In the genomic region with DNA sequence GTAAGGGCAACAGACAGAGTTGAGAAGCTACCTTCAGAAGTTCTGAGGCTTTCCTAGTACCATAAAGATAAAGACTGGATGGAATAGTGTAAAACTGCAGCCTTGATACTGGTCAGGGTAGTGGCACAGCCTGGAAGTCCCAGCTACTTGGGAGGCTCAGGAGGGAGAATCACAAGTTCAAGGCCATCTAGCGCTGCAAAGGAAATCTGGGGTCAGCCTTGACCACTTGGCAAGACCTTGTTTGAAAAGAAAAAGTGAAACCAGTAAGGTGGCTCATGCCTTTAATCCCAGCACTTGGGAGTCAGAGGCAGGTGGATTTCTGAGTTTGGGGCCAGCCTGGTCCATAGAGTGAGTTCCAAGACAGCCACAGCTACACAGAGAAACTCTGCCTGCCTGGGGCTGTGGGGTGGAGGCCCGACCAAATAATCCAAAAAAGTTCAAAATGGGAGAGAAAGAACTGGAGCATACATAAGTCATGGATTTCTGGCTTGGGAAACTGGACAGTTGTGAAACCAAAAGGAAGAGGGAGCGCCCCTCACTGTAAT, we compare ENCODE assay signal across 18 mouse cellular contexts. TPM values are rescaled to one million over a fixed set of nuclear protein-coding genes. Genes with fewer than 3 reads are reported as not detected.
DNase-seq lines count a peak whose midpoint lies in the region; ATAC-seq and TF ChIP-seq lines count a peak whose summit lies in the region.
"Had no signal": no experiment of that assay in that cellular context is flagged by ENCODE, and none has a peak within 500 bp of the region (broad histone marks: within the 10 kb centered on the region; RNA-seq: fewer than 3 reads in every experiment).

No protein-coding gene starts in this region.

- H3K9ac ChIP-seq in forebrain, embryonic 14.5 days (ENCODE audit: low read length), result no peak overlapping the region
- no peak overlapping the region for H3K9ac ChIP-seq in forebrain, embryonic 16.5 days (replicated peaks; ENCODE audit: low read depth, low read length)
- no peak overlapping the region for H3K9ac ChIP-seq in heart, embryonic 16.5 days (ENCODE audit: low read length)
- no peak overlapping the region for H3K9ac ChIP-seq in lung, postnatal 0 days (replicated peaks; ENCODE audit: low read depth)
- H3K9ac ChIP-seq: forebrain, embryonic 15.5 days; kidney, embryonic 15.5 days; liver, postnatal 0 days; neural tube, embryonic 15.5 days had no signal

- TF ChIP-seq EP300 in lung, postnatal 0 days (IDR thresholded peaks at IDR 0.05), result no peak

- no peak overlapping the region for H3K4me2 ChIP-seq in forebrain, embryonic 14.5 days (ENCODE audit: low read length)
- no peak overlapping the region for H3K4me2 ChIP-seq in forebrain, embryonic 16.5 days (ENCODE audit: low read length)
- H3K4me2 ChIP-seq in heart, embryonic 16.5 days (ENCODE audit: low read depth, low read length), result no peak overlapping the region
- no peak overlapping the region for H3K4me2 ChIP-seq in lung, postnatal 0 days (replicated peaks; ENCODE audit: low read depth, low read length)
- H3K4me2 ChIP-seq: forebrain, embryonic 15.5 days; heart, embryonic 11.5 days; kidney, embryonic 15.5 days; liver, embryonic 11.5 days; midbrain, embryonic 11.5 days; neural tube, embryonic 15.5 days had no signal

- no peaks in the 10 kb centered on the region for H3K9me3 ChIP-seq in forebrain, embryonic 14.5 days (replicated peaks; ENCODE audit: control insufficient read depth, low read length)
- no peaks in the 10 kb centered on the region for H3K9me3 ChIP-seq in forebrain, embryonic 16.5 days (ENCODE audit: control insufficient read depth, low read length)
- no peaks in the 10 kb centered on the region for H3K9me3 ChIP-seq in heart, embryonic 16.5 days (replicated peaks; ENCODE audit: control insufficient read depth, low read length)
- no peaks in the 10 kb centered on the region for H3K9me3 ChIP-seq in lung, postnatal 0 days (ENCODE audit: low read length)
- H3K9me3 ChIP-seq: forebrain, embryonic 15.5 days; hindbrain, embryonic 10.5 days; kidney, embryonic 15.5 days; neural tube, embryonic 15.5 days had no signal

- no peak for TF ChIP-seq POLR2A in lung, adult 2 months (IDR thresholded peaks at IDR 0.05; ENCODE audit: borderline replicate concordance, extremely low read depth, low read depth, low read length)

- TF ChIP-seq CTCF in lung, postnatal 0 days (IDR thresholded peaks at IDR 0.05), result no peak
- TF ChIP-seq CTCF in lung, adult 2 months (IDR thresholded peaks at IDR 0.05; ENCODE audit: insufficient read depth, low read length), result no peak

- no peaks in the 10 kb centered on the region for H3K36me3 ChIP-seq in forebrain, embryonic 14.5 days (ENCODE audit: control insufficient read depth, insufficient read depth, low read length)
- no peaks in the 10 kb centered on the region for H3K36me3 ChIP-seq in forebrain, embryonic 16.5 days (ENCODE audit: control insufficient read depth, insufficient read depth)
- no peaks in the 10 kb centered on the region for H3K36me3 ChIP-seq in heart, embryonic 16.5 days (ENCODE audit: control insufficient read depth, insufficient read depth)
- H3K36me3 ChIP-seq in lung, postnatal 0 days (ENCODE audit: insufficient read depth, low read length), result no peaks in the 10 kb centered on the region
- H3K36me3 ChIP-seq: forebrain, embryonic 15.5 days; hindbrain, embryonic 10.5 days; kidney, embryonic 15.5 days; neural tube, embryonic 15.5 days had no signal

- peaks cover 5% of the 10 kb centered on the region; the same call in 1 of the 2 replicates for H3K4me1 ChIP-seq in forebrain, embryonic 14.5 days (ENCODE audit: control insufficient read depth, insufficient read depth, low read length)
- H3K4me1 ChIP-seq in forebrain, embryonic 16.5 days (replicated peaks; ENCODE audit: control insufficient read depth, insufficient read depth, low read length), result peaks cover 4% of the 10 kb centered on the region; the same call in 1 of the 2 replicates
- H3K4me1 ChIP-seq in heart, embryonic 16.5 days (ENCODE audit: control insufficient read depth, insufficient read depth, low read length), result peaks cover 4% of the 10 kb centered on the region; the same call in 1 of the 2 replicates
- no peaks in the 10 kb centered on the region for H3K4me1 ChIP-seq in lung, postnatal 0 days (ENCODE audit: insufficient read depth, low read depth, low read length)
- H3K4me1 ChIP-seq in lung, adult 2 months (ENCODE audit: control insufficient read depth, insufficient read depth, low read length), result peaks cover 13% of the 10 kb centered on the region
- H3K4me1 ChIP-seq: hindbrain, embryonic 10.5 days; neural tube, embryonic 15.5 days had no signal

- no peak for DNase-seq in forebrain, embryonic 14.5 days (ENCODE audit: low spot score)
- DNase-seq in heart, postnatal 14 days, result no peak
- no peak for DNase-seq in lung, postnatal 0 days (ENCODE audit: low spot score)
- DNase-seq in lung, adult 2 months, result no peak
- no peak for DNase-seq in testis, postnatal 14 days (ENCODE audit: low spot score)
- DNase-seq: cerebellum, adult 9-10 months; liver, postnatal 0 days had no signal

- H3K4me3 ChIP-seq in forebrain, embryonic 14.5 days (ENCODE audit: low read depth, low read length), result no peak overlapping the region
- no peak overlapping the region for H3K4me3 ChIP-seq in forebrain, embryonic 16.5 days (replicated peaks; ENCODE audit: low read length)
- no peak overlapping the region for H3K4me3 ChIP-seq in heart, embryonic 16.5 days (ENCODE audit: low read length)
- H3K4me3 ChIP-seq in lung, postnatal 0 days (ENCODE audit: low read depth, low read length), result no peak overlapping the region
- H3K4me3 ChIP-seq in lung, adult 2 months (replicated peaks; ENCODE audit: extremely low read depth, low read depth, low read length), result no peak overlapping the region
- H3K4me3 ChIP-seq: forebrain, embryonic 15.5 days; hindbrain, embryonic 10.5 days; kidney, embryonic 15.5 days; neural tube, embryonic 15.5 days had no signal

- intact Hi-C loops in heart, postnatal 14 days (cut with DNase I), result no loop called here

- WGBS in forebrain, embryonic 14.5 days, result 85% methylated on average over 3 of the region's 3 CpGs
- 90% methylated on average over 3 of the region's 3 CpGs for WGBS in forebrain, embryonic 16.5 days
- 81% methylated on average over 3 of the region's 3 CpGs for WGBS in heart, embryonic 16.5 days
- 77% methylated on average over 3 of the region's 3 CpGs for WGBS in lung, postnatal 0 days
- WGBS in lung, adult 2 months, result 65% methylated on average over 3 of the region's 3 CpGs

- no peak for ATAC-seq in forebrain, embryonic 14.5 days
- no peak for ATAC-seq in forebrain, embryonic 16.5 days
- ATAC-seq in heart, embryonic 16.5 days (replicated peaks; ENCODE audit: extremely low read depth, insufficient read depth, low FRiP score), result no peak
- ATAC-seq in lung, postnatal 0 days, result no peak
- ATAC-seq: forebrain, embryonic 15.5 days; hindbrain, postnatal 0 days; intestine, embryonic 16.5 days; liver, postnatal 0 days had no signal

- peak overlapping the region; percentile 39; the same call in 1 of the 2 replicates for H3K27ac ChIP-seq in forebrain, embryonic 14.5 days (ENCODE audit: low read depth, low read length)
- no peak overlapping the region for H3K27ac ChIP-seq in forebrain, embryonic 16.5 days (ENCODE audit: low read length)
- peak overlapping the region; percentile 54; the same call in 1 of the 2 replicates for H3K27ac ChIP-seq in heart, embryonic 16.5 days (ENCODE audit: low read length)
- peak overlapping the region; percentile 16; the same call in 1 of the 2 replicates for H3K27ac ChIP-seq in lung, postnatal 0 days (ENCODE audit: low read length)
- H3K27ac ChIP-seq: hindbrain, embryonic 10.5 days; hindbrain, postnatal 0 days; kidney, embryonic 15.5 days; neural tube, embryonic 15.5 days had no signal

- 0 out of 2 replicates have a peak, but pooled peaks cover 6% of the 10 kb centered on the region for H3K27me3 ChIP-seq in forebrain, embryonic 14.5 days (replicated peaks; ENCODE audit: control insufficient read depth, insufficient read depth, low read length)
- H3K27me3 ChIP-seq in forebrain, embryonic 16.5 days (replicated peaks; ENCODE audit: control insufficient read depth, insufficient read depth, low read length), result peaks cover 3% of the 10 kb centered on the region; the same call in 1 of the 2 replicates
- H3K27me3 ChIP-seq in heart, embryonic 16.5 days (ENCODE audit: control insufficient read depth, insufficient read depth, low read length), result no peaks in the 10 kb centered on the region
- H3K27me3 ChIP-seq in lung, postnatal 0 days (replicated peaks; ENCODE audit: insufficient read depth, low read length), result no peaks in the 10 kb centered on the region
- H3K27me3 ChIP-seq: forebrain, embryonic 15.5 days; kidney, embryonic 15.5 days; neural tube, embryonic 15.5 days had no signal

RNA-seq across cellular contexts. Expression of gene Sntb2, which starts 8.4 kb away (rescaled TPM):
- 2.3 and 2.9 TPM in 2 replicates for polyA plus RNA-seq in forebrain, embryonic 14.5 days (2014; fragmentation: Nextera tagmentation; extraction: Ambion mirVana)
- polyA plus RNA-seq in forebrain, embryonic 16.5 days (2015; fragmentation: Nextera tagmentation; extraction: Ambion mirVana), result 2.8 and 4.8 TPM in 2 replicates
- polyA plus RNA-seq in heart, embryonic 16.5 days (2015; fragmentation: Nextera tagmentation; extraction: Ambion mirVana), result 11.7 and 12.4 TPM in 2 replicates
- total RNA-seq in heart, postnatal 14 days (2021), result 10 to 100 TPM; 19.9 to 21.0 TPM
- polyA plus RNA-seq in lung, postnatal 0 days (2015; fragmentation: Nextera tagmentation; extraction: Ambion mirVana), result 13.4 and 16.3 TPM in 2 replicates
- polyA plus RNA-seq in lung, adult 2 months (2012; rRNA removed), result 9.9 and 12.1 TPM in 2 replicates

RNA-seq across cellular contexts. Expression of gene Utp4, which starts 50.5 kb away (rescaled TPM):
- polyA plus RNA-seq in forebrain, embryonic 14.5 days (2014; fragmentation: Nextera tagmentation; extraction: Ambion mirVana), result 52.7 and 55.2 TPM in 2 replicates
- polyA plus RNA-seq in forebrain, embryonic 16.5 days (2015; fragmentation: Nextera tagmentation; extraction: Ambion mirVana), result 48.6 and 52.4 TPM in 2 replicates
- 42.5 and 48.1 TPM in 2 replicates for polyA plus RNA-seq in heart, embryonic 16.5 days (2015; fragmentation: Nextera tagmentation; extraction: Ambion mirVana)
- total RNA-seq in heart, postnatal 14 days (2021), result 10 to 100 TPM; 19.2 to 23.0 TPM
- polyA plus RNA-seq in lung, postnatal 0 days (2015; fragmentation: Nextera tagmentation; extraction: Ambion mirVana), result 25.4 and 26.7 TPM in 2 replicates
- 12.3 and 14.5 TPM in 2 replicates for polyA plus RNA-seq in lung, adult 2 months (2012; rRNA removed)
